31 mouse cellular contexts compared by ENCODE assay signal in the genomic region with DNA sequence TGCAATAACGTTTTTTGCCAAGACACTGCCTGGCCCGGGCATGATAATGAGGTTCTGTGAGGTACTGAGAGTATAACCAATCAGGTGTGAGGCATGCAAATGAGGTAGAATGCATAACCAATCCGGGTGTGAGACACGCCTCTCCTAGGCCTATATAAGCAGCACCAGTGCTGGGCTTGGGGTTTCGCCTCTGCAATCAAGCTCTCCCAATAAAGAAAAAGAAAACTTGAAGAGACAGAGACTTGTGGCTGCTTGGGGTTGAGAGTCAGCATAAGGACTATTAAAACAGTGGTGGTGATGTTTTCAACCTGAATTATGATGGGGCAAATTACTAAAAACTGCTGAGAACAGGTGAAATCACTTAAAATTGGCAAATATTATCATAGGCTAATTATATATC. TPM values are rescaled to one million over a fixed set of nuclear protein-coding genes. Genes with fewer than 3 reads are reported as not detected.
"Had no signal": no experiment of that assay in that cellular context is flagged by ENCODE, and none has a peak within 500 bp of the region (broad histone marks: within the 10 kb centered on the region; RNA-seq: fewer than 3 reads in every experiment).

No protein-coding gene starts in this region.

RNA-seq across cellular contexts. Expression of a gene that starts 12.5 kb away (rescaled TPM):
- total RNA-seq: left cerebral cortex, postnatal 10 days; left cerebral cortex, postnatal 14 days; left cerebral cortex, postnatal 25 days; left cerebral cortex, postnatal 36 days; left cerebral cortex, postnatal 4 days; midbrain, postnatal 0 days had no signal
- polyA plus RNA-seq: limb, embryonic 10.5 days; liver, embryonic 12.5 days; midbrain, embryonic 10.5 days; midbrain, embryonic 11.5 days; midbrain, embryonic 12.5 days; midbrain, embryonic 13.5 days; midbrain, embryonic 14.5 days; midbrain, embryonic 15.5 days; midbrain, embryonic 16.5 days; midbrain, postnatal 0 days; neural tube, embryonic 11.5 days had no signal

RNA-seq across cellular contexts. Expression of a gene that starts 13.8 kb away (rescaled TPM):
- total RNA-seq: left cerebral cortex, postnatal 10 days; left cerebral cortex, postnatal 14 days; left cerebral cortex, postnatal 25 days; left cerebral cortex, postnatal 36 days; left cerebral cortex, postnatal 4 days; midbrain, postnatal 0 days had no signal
- polyA plus RNA-seq: limb, embryonic 10.5 days; limb, embryonic 11.5 days; limb, embryonic 12.5 days; limb, embryonic 13.5 days; limb, embryonic 14.5 days; liver, embryonic 11.5 days; liver, embryonic 12.5 days; liver, embryonic 13.5 days; lung, embryonic 14.5 days; midbrain, embryonic 10.5 days; midbrain, embryonic 11.5 days; midbrain, embryonic 12.5 days; midbrain, embryonic 13.5 days; midbrain, embryonic 14.5 days; midbrain, embryonic 15.5 days; midbrain, embryonic 16.5 days; midbrain, postnatal 0 days; myocyte; neural tube, embryonic 11.5 days; neural tube, embryonic 12.5 days had no signal

RNA-seq across cellular contexts. Expression of a gene that starts 41.7 kb away (rescaled TPM):
- total RNA-seq: left cerebral cortex, postnatal 10 days; left cerebral cortex, postnatal 14 days; left cerebral cortex, postnatal 25 days; left cerebral cortex, postnatal 36 days; left cerebral cortex, postnatal 4 days; megakaryocyte progenitor cell, adult 5-6 weeks; midbrain, postnatal 0 days had no signal
- polyA plus RNA-seq: limb, embryonic 10.5 days; limb, embryonic 11.5 days; limb, embryonic 13.5 days; liver, embryonic 11.5 days; liver, embryonic 12.5 days; liver, embryonic 13.5 days; liver, embryonic 14.5 days; liver, embryonic 15.5 days; liver, embryonic 16.5 days; liver, postnatal 0 days; lung, embryonic 14.5 days; macrophage; midbrain, embryonic 10.5 days; midbrain, embryonic 11.5 days; midbrain, embryonic 12.5 days; midbrain, embryonic 13.5 days; midbrain, embryonic 14.5 days; midbrain, embryonic 16.5 days; myocyte; neural tube, embryonic 11.5 days; neural tube, embryonic 12.5 days had no signal
